Mouse (Mus musculus) forebrain, postnatal 0 days (tissue): ENCODE data around the gene Dhx15. TPM values are rescaled to one million over a fixed set of nuclear protein-coding genes. Genes with fewer than 3 reads are reported as not detected.
A peak's percentile ranks its signal among the peaks of the same experiment; 100 is the strongest.

Experiments used
- ATAC-seq: fragments of 200-750 bp; cut with Nextera tagmentation; 2 replicates; pipeline ENCODE4 v1.8.0; 2017; ENCODE audit warnings: mild to moderate bottlenecking, moderate library complexity
- DNase-seq: peaks from one replicate; pipeline ENCODE4 v3.0.0-alpha.2; 2015
- H3K27ac ChIP-seq: fragments of 300-500 bp; sonication (generic); 2 replicates; pipeline ENCODE4 v1.5.1; 2014; ENCODE audit warnings: low read depth, mild to moderate bottlenecking, antibody characterized with exemption, low read length, moderate library complexity, mixed read lengths
- H3K27me3 ChIP-seq: fragments of 300-500 bp; sonication (generic); 2 replicates; pipeline ENCODE4 v1.6.1; 2014; ENCODE audit warnings: mild to moderate bottlenecking, low read length, mixed read lengths; ENCODE audit not compliant: insufficient read depth
- H3K36me3 ChIP-seq: fragments of 300-500 bp; sonication (generic); 2 replicates; pipeline ENCODE4 v1.6.1; 2014; ENCODE audit warnings: mild to moderate bottlenecking, moderate library complexity; ENCODE audit not compliant: insufficient read depth
- H3K4me1 ChIP-seq: fragments of 300-500 bp; sonication (generic); 2 replicates; pipeline ENCODE4 v1.6.1; 2014; ENCODE audit warnings: antibody characterized with exemption; ENCODE audit not compliant: insufficient read depth
- H3K4me2 ChIP-seq: fragments of 300-500 bp; sonication (generic); 2 replicates; pipeline ENCODE4 v1.6.1; 2014; ENCODE audit warnings: low read depth, mild to moderate bottlenecking, moderate library complexity
- H3K4me3 ChIP-seq: fragments of 300-500 bp; sonication (generic); 2 replicates; pipeline ENCODE4 v1.5.1; 2014; ENCODE audit warnings: low read depth, low read length, mixed read lengths
- H3K9ac ChIP-seq: fragments of 300-500 bp; sonication (generic); 2 replicates; pipeline ENCODE4 v1.6.1; 2014; ENCODE audit warnings: mild to moderate bottlenecking
- H3K9me3 ChIP-seq: fragments of 300-500 bp; sonication (generic); 2 replicates; pipeline ENCODE4 v1.6.1; 2016; ENCODE audit warnings: low read length
- CTCF ChIP-seq: sonication (generic); IDR thresholded peaks from 2 replicates; pipeline ENCODE4 v1.5.1; 2016; ENCODE audit warnings: antibody characterized with exemption, control low read depth, low read depth
- WGBS: fragments of 180-500 bp; shearing (Covaris S2); extraction: QIAGEN DNeasy Blood & Tissue Kit; methylation state at CpG from one replicate; pipeline ENCODE4 v1.1.7; 2014; 5-methylcytosine and 5-hydroxymethylcytosine counted together
- polyA plus RNA-seq: library from polyadenylated mRNA; unstranded; fragments of >200 nt; fragmentation: Nextera tagmentation; extraction: Ambion mirVana; gene quantifications from 2 replicates; pipeline ENCODE4 v1.2.1, GENCODE M21; 2015
- total RNA-seq: library from RNA; depleted of rRNA; stranded (reverse); fragments of >200 nt; gene quantifications from 2 replicates; pipeline ENCODE4 v1.2.3, GENCODE M21; 2014

Dhx15 gene
- total and polyA plus RNA-seq, 2 experiments from 2014 or later: 79.5 to 153 TPM

- Histone ChIP-seq H3K4me3 (no peak overlapping the region), H3K4me1 (no peaks in the 10 kb centered on the region), H3K4me2 (no peak overlapping the region), H3K27ac (no peak overlapping the region), H3K27me3 (no peaks in the 10 kb centered on the region), H3K9ac (no peak overlapping the region), H3K9me3 (no peaks in the 10 kb centered on the region), H3K36me3 (peaks cover 3% of the 10 kb centered on the region; the same call in 1 of the 2 replicates)
- 92% methylated on average over 6 of the region's 6 CpGs for whole genome bisulfite sequencing
- TF ChIP-seq CTCF: no peak
- DNase-seq (no peak), ATAC-seq (peak; percentile 4; the same call in 1 of the 2 replicates)
Measured at GRCm38 (mm10) chr5:52145684-52146083, 44.6 kb downstream of the Dhx15 start.

GRCm38 (mm10) chr5:52141936-52142335, 48.4 kb downstream of the Dhx15 start:
- 82% methylated on average over 9 of the region's 9 CpGs for WGBS
- no peak for DNase-seq

GRCm38 (mm10) chr5:52138819-52139218, 51.5 kb downstream of the Dhx15 start:
- ATAC-seq (no peak), DNase-seq (no peak)
- no peak for TF ChIP-seq CTCF
- Histone ChIP-seq H3K36me3 (peaks cover 6% of the 10 kb centered on the region; the same call in 1 of the 2 replicates), H3K9ac (no peak overlapping the region), H3K4me3 (no peak overlapping the region), H3K4me2 (no peak overlapping the region), H3K27me3 (no peaks in the 10 kb centered on the region), H3K4me1 (no peaks in the 10 kb centered on the region), H3K27ac (no peak overlapping the region), H3K9me3 (no peaks in the 10 kb centered on the region)
- 89% methylated on average over 6 of the region's 6 CpGs for WGBS

More at GRCm38 (mm10) chr5:52141936-52142335, 48.4 kb downstream of the Dhx15 start:
- H3K9me3 ChIP-seq: no peaks in the 10 kb centered on the region
- no peak for TF ChIP-seq CTCF
- no peak overlapping the region for H3K4me3 ChIP-seq
- no peaks in the 10 kb centered on the region for H3K27me3 ChIP-seq
- ATAC-seq: no peak
- no peak overlapping the region for H3K27ac ChIP-seq
- peaks cover 9% of the 10 kb centered on the region; the same call in 1 of the 2 replicates for H3K36me3 ChIP-seq
- no peaks in the 10 kb centered on the region for H3K4me1 ChIP-seq
- H3K9ac ChIP-seq: no peak overlapping the region
- H3K4me2 ChIP-seq: no peak overlapping the region

DNA sequence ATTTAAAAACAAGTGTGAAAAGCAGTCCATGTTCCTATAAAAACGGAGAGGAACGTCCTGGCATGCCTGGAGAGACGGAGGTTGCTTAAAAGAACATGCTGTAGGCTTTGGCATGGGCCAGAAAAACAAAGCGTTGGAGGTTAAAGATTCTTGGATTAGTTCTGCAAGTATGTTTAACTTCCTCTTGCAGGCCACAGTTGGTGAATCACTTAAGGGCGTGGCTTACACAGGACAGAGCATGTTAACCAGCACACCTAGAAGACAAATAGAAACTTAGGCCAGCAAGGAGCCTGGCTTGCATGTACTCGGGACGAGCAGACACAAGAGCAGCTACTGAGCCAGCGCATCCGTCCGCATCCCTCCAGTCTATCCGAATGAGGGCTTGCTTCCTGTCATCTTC, 52.2 kb downstream of the Dhx15 start:
- Histone ChIP-seq H3K4me1 (no peaks in the 10 kb centered on the region), H3K27ac (no peak overlapping the region), H3K9me3 (no peaks in the 10 kb centered on the region), H3K36me3 (peaks cover 6% of the 10 kb centered on the region; the same call in 1 of the 2 replicates), H3K27me3 (no peaks in the 10 kb centered on the region), H3K9ac (no peak overlapping the region), H3K4me3 (no peak overlapping the region), H3K4me2 (no peak overlapping the region)
- TF ChIP-seq CTCF: no peak
- ATAC-seq (no peak), DNase-seq (no peak)
- WGBS: 90% methylated on average over 11 of the region's 11 CpGs

GRCm38 (mm10) chr5:52135460-52136141, 54.7 kb downstream of the Dhx15 start:
- Histone ChIP-seq H3K9ac (no peak overlapping the region), H3K4me2 (no peak overlapping the region), H3K4me3 (no peak overlapping the region), H3K9me3 (no peaks in the 10 kb centered on the region), H3K27ac (no peak overlapping the region), H3K36me3 (peaks cover 6% of the 10 kb centered on the region; the same call in 1 of the 2 replicates), H3K27me3 (no peaks in the 10 kb centered on the region), H3K4me1 (no peaks in the 10 kb centered on the region)
- no peak for TF ChIP-seq CTCF
- 76% methylated on average over 16 of the region's 16 CpGs for WGBS
- DNase-seq (no peak), ATAC-seq (no peak)

DNA sequence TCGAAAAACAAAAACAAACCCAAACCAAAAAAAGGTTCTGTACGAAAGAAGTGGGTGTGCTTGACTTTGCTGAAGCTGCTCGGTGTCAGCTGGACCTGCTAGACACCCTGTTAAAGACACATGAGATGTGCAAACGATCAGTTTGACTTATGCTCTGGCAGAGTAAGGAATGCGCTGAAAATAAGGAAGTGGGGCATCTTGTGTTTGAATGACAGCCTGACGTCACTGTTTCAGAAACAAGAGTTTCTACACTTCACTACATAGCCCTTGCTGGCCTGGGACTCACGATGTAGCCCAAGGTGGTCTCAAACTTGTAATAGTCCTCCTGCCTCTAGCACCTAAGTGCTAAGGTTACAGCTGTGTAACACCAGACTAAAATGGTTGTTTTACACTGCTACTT, 57.5 kb downstream of the Dhx15 start:
- H3K9ac ChIP-seq: no peak overlapping the region
- H3K9me3 ChIP-seq: no peaks in the 10 kb centered on the region
- H3K4me1 ChIP-seq: no peaks in the 10 kb centered on the region
- no peak for TF ChIP-seq CTCF
- 93% methylated on average over 7 of the region's 7 CpGs for WGBS
- ATAC-seq (no peak), DNase-seq (no peak)
- H3K27ac ChIP-seq: no peak overlapping the region
- no peak overlapping the region for H3K4me3 ChIP-seq
- H3K27me3 ChIP-seq: no peaks in the 10 kb centered on the region
- no peak overlapping the region for H3K4me2 ChIP-seq
- no peaks in the 10 kb centered on the region; the same call in 1 of the 2 replicates for H3K36me3 ChIP-seq

- H3K4me2 ChIP-seq: no peak overlapping the region
- ATAC-seq (peak; percentile 42; the same call in 1 of the 2 replicates), DNase-seq (peak; percentile 31)
Measured at GRCm38 (mm10) chr5:52132092-52132491, 58.2 kb downstream of the Dhx15 start.

More at GRCm38 (mm10) chr5:52132092-52132491, 58.2 kb downstream of the Dhx15 start:
- Histone ChIP-seq H3K27me3 (no peaks in the 10 kb centered on the region), H3K36me3 (no peaks in the 10 kb centered on the region; the same call in 1 of the 2 replicates), H3K9me3 (no peaks in the 10 kb centered on the region), H3K4me3 (no peak overlapping the region), H3K9ac (no peak overlapping the region), H3K4me1 (no peaks in the 10 kb centered on the region), H3K27ac (no peak overlapping the region)
- peak; percentile 68 for TF ChIP-seq CTCF
- WGBS: 25% methylated on average over 9 of the region's 9 CpGs
